8 mouse cellular contexts compared by ENCODE assay signal in the genomic region with DNA sequence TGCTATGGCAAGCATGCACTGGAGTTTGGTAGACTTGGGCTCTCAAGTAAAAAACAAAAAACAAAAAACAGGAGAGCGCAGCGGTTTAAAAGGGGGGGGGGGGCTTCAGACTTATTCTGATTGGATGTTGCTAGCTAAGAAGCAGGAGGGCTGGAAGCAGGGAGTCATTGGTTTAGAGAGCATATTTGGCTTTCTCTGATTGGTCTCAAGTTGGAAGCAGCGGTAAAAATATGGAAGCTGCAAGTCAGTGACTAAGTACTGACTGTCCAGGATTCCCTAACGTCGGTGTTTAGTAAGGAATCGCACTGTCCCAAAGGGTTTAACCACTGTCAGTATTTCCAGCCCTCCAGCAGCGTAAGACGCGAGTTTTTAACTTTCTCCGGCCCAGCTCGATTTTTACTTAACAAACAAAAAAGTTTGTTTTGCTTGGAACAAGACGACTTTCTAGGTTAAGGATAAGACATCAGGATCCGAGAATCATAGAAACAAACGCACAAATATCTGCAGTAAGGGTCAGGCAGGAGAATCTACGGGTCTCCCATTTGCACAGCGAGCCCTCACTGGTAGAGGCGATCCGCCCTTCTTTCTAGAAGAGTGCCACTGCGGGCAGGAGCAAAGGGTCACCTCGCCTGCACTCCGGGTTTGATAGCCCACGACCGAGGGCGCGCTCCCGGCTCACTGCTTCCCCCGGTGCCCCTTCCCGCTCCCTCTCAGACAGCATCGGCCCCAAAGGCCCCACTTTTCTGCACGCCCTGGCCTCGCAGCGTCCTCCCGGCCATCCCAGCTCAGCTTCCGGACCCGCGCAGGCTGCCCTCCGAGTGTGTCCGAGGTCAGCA. TPM values are rescaled to one million over a fixed set of nuclear protein-coding genes. Genes with fewer than 3 reads are reported as not detected.
DNase-seq lines count a peak whose midpoint lies in the region; ATAC-seq lines count a peak whose summit lies in the region.

No protein-coding gene starts in this region.

- H3K4me3 ChIP-seq in embryonic facial prominence, embryonic 11.5 days (ENCODE audit: low read depth, low read length): peak overlapping the region; percentile 99
- peak overlapping the region; percentile 96 for H3K4me3 ChIP-seq in heart, embryonic 12.5 days
- peak overlapping the region; percentile 91 for H3K4me3 ChIP-seq in kidney, embryonic 16.5 days (ENCODE audit: low read length)
- peak overlapping the region; percentile 94 for H3K4me3 ChIP-seq in liver, embryonic 12.5 days

- H3K9me3 ChIP-seq in embryonic facial prominence, embryonic 11.5 days (replicated peaks; ENCODE audit: control insufficient read depth, low read length): no peaks in the 10 kb centered on the region
- H3K9me3 ChIP-seq in heart, embryonic 12.5 days (replicated peaks): no peaks in the 10 kb centered on the region
- H3K9me3 ChIP-seq in kidney, embryonic 16.5 days (ENCODE audit: low read length): no peaks in the 10 kb centered on the region
- no peaks in the 10 kb centered on the region for H3K9me3 ChIP-seq in liver, embryonic 12.5 days (replicated peaks)

- peak overlapping the region; percentile 100 for H3K9ac ChIP-seq in embryonic facial prominence, embryonic 11.5 days (replicated peaks; ENCODE audit: low read length)
- H3K9ac ChIP-seq in heart, embryonic 12.5 days: peak overlapping the region; percentile 100
- H3K9ac ChIP-seq in kidney, embryonic 16.5 days (replicated peaks; ENCODE audit: low read length): peak overlapping the region; percentile 100
- H3K9ac ChIP-seq in liver, embryonic 12.5 days: peak overlapping the region; percentile 100

- H3K36me3 ChIP-seq in embryonic facial prominence, embryonic 11.5 days (replicated peaks; ENCODE audit: control insufficient read depth, insufficient read depth, low read depth, low read length): peaks cover 5% of the 10 kb centered on the region; the same call in 1 of the 2 replicates
- peaks cover 18% of the 10 kb centered on the region for H3K36me3 ChIP-seq in heart, embryonic 12.5 days
- H3K36me3 ChIP-seq in kidney, embryonic 16.5 days (ENCODE audit: insufficient read depth, low read length): peaks cover 14% of the 10 kb centered on the region
- H3K36me3 ChIP-seq in liver, embryonic 12.5 days: peaks cover 18% of the 10 kb centered on the region

- peak; percentile 69 for ATAC-seq in embryonic facial prominence, embryonic 11.5 days (replicated peaks; ENCODE audit: insufficient number of reproducible peaks, low FRiP score, low TSS enrichment, low read depth)
- peak; percentile 75 for ATAC-seq in heart, embryonic 12.5 days (ENCODE audit: insufficient number of reproducible peaks, low FRiP score)
- peak; percentile 76 for ATAC-seq in kidney, embryonic 16.5 days (ENCODE audit: low FRiP score, low TSS enrichment)
- peak; percentile 67 for ATAC-seq in liver, embryonic 12.5 days

- H3K27me3 ChIP-seq in embryonic facial prominence, embryonic 11.5 days (ENCODE audit: control insufficient read depth, insufficient read depth, low read length): no peaks in the 10 kb centered on the region
- no peaks in the 10 kb centered on the region for H3K27me3 ChIP-seq in heart, embryonic 12.5 days (replicated peaks)
- H3K27me3 ChIP-seq in kidney, embryonic 16.5 days (ENCODE audit: insufficient read depth, low read length): no peaks in the 10 kb centered on the region
- peaks cover 12% of the 10 kb centered on the region for H3K27me3 ChIP-seq in liver, embryonic 12.5 days (replicated peaks)

- DNase-seq in 416B (ENCODE audit: low read depth) (peak; percentile 97), R1 (ENCODE audit: low read depth, low spot score) (peak; percentile 94)
- peak; percentile 90 for DNase-seq in embryonic facial prominence, embryonic 11.5 days (ENCODE audit: low spot score)
- DNase-seq in natural killer cell, adult 2 months (ENCODE audit: low spot score in 2 of 2): peak; percentile 30 to 47
- peak; percentile 38 to 54 for DNase-seq in thymus, adult 18-20 months

- peak overlapping the region; percentile 96 for H3K27ac ChIP-seq in embryonic facial prominence, embryonic 11.5 days (replicated peaks; ENCODE audit: low read depth, low read length)
- peak overlapping the region; percentile 100 for H3K27ac ChIP-seq in heart, embryonic 12.5 days (ENCODE audit: poor library complexity, severe bottlenecking)
- peak overlapping the region; percentile 99 for H3K27ac ChIP-seq in kidney, embryonic 16.5 days (ENCODE audit: low read length)
- H3K27ac ChIP-seq in liver, embryonic 12.5 days: peak overlapping the region; percentile 96

- WGBS in embryonic facial prominence, embryonic 11.5 days: under 1% methylated on average over 38 of the region's 38 CpGs
- WGBS in heart, embryonic 12.5 days: under 1% methylated on average over 38 of the region's 38 CpGs
- under 1% methylated on average over 38 of the region's 38 CpGs for WGBS in kidney, embryonic 16.5 days
- WGBS in liver, embryonic 12.5 days (ENCODE audit: insufficient replicate concordance): under 1% methylated on average over 38 of the region's 38 CpGs

- peaks cover 3% of the 10 kb centered on the region for H3K4me1 ChIP-seq in embryonic facial prominence, embryonic 11.5 days (ENCODE audit: control insufficient read depth, insufficient read depth, low read length)
- H3K4me1 ChIP-seq in heart, embryonic 12.5 days (replicated peaks): peaks cover 40% of the 10 kb centered on the region
- H3K4me1 ChIP-seq in kidney, embryonic 16.5 days (ENCODE audit: insufficient read depth, low read length): peaks cover 42% of the 10 kb centered on the region
- peaks cover 59% of the 10 kb centered on the region for H3K4me1 ChIP-seq in liver, embryonic 12.5 days

- peak overlapping the region; percentile 80 for H3K4me2 ChIP-seq in embryonic facial prominence, embryonic 11.5 days (ENCODE audit: low read depth, low read length)
- peak overlapping the region; percentile 87 for H3K4me2 ChIP-seq in heart, embryonic 12.5 days
- H3K4me2 ChIP-seq in kidney, embryonic 16.5 days (replicated peaks; ENCODE audit: low read depth, low read length): peak overlapping the region; percentile 60
- H3K4me2 ChIP-seq in liver, embryonic 12.5 days: peak overlapping the region; percentile 82

RNA-seq across cellular contexts. Expression of gene Ddx6, which starts 1.0 kb away (rescaled TPM):
- polyA plus RNA-seq in embryonic facial prominence, embryonic 11.5 days (2014; fragmentation: Nextera tagmentation; extraction: Ambion mirVana): 14.0 and 15.4 TPM in 2 replicates
- 12.4 and 13.5 TPM in 2 replicates for polyA plus RNA-seq in heart, embryonic 12.5 days (2016; fragmentation: Nextera tagmentation; extraction: Ambion mirVana)
- 11.2 and 13.9 TPM in 2 replicates for polyA plus RNA-seq in kidney, embryonic 16.5 days (2015; fragmentation: Nextera tagmentation; extraction: Ambion mirVana)
- polyA plus RNA-seq in liver, embryonic 12.5 days (2016; fragmentation: Nextera tagmentation; extraction: Ambion mirVana): 9.3 and 10.0 TPM in 2 replicates

RNA-seq across cellular contexts. Expression of gene Cxcr5, which starts 42.0 kb away (rescaled TPM):
- 0.13 and 0.31 TPM in 2 replicates for polyA plus RNA-seq in embryonic facial prominence, embryonic 11.5 days (2014; fragmentation: Nextera tagmentation; extraction: Ambion mirVana)
- polyA plus RNA-seq in heart, embryonic 12.5 days (2016; fragmentation: Nextera tagmentation; extraction: Ambion mirVana): not detected in 2 replicates
- polyA plus RNA-seq in kidney, embryonic 16.5 days (2015; fragmentation: Nextera tagmentation; extraction: Ambion mirVana): 0.11 TPM in 1 of 2 replicates, not detected in the other
- 0.05 TPM in 1 of 2 replicates, not detected in the other for polyA plus RNA-seq in liver, embryonic 12.5 days (2016; fragmentation: Nextera tagmentation; extraction: Ambion mirVana)

Comparison
In these comparisons a context has a peak if more than half of its experiments do, and no peak if none do; other contexts are left out.
1. Peak in every context shown above with its lines: DNase-seq, ATAC-seq, H3K4me3 ChIP-seq and H3K27ac ChIP-seq.
2. DNase-seq: peak in every context shown above with its lines; median percentile 97 in 416B; 94 in R1; 90 in embryonic facial prominence, embryonic 11.5 days; 46 in thymus, adult 18-20 months; 38 in natural killer cell, adult 2 months.